In the genomic region with DNA sequence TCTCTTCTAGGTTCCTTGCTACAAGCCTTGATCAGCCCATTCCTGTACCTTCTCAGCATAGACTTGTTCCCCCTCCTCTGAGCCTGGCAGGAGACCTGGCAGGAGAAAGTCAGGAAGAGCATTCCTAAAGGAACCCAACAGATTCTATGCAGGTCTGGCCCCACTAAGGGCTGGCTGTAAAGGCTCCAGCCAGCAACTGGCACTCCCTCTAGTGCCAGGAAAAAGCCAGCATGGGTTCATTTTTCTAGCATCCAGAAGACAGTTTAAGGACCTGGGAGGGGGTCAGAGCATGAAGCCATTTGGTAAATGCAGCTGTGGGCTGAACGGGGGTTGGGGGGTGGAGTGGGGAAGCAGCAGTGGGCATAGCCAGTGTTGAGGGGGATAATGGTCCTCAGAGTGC, we compare ENCODE assay signal across 18 mouse cellular contexts.
DNase-seq lines count a peak whose midpoint lies in the region; ATAC-seq and TF ChIP-seq lines count a peak whose summit lies in the region.
"Had no signal": no experiment of that assay in that cellular context is flagged by ENCODE, and none has a peak within 500 bp of the region (broad histone marks: within the 10 kb centered on the region; RNA-seq: fewer than 3 reads in every experiment).

No protein-coding gene starts in this region.

- peak; percentile 26; the same call in 1 of the 2 replicates for TF ChIP-seq CTCF in lung, postnatal 0 days (IDR thresholded peaks at IDR 0.05)
- TF ChIP-seq CTCF in hindbrain, postnatal 0 days (IDR thresholded peaks at IDR 0.05; ENCODE audit: low read depth): peak; percentile 55

- H3K9me3 ChIP-seq in forebrain, embryonic 10.5 days: no peaks in the 10 kb centered on the region
- no peaks in the 10 kb centered on the region for H3K9me3 ChIP-seq in forebrain, embryonic 11.5 days (ENCODE audit: control insufficient read depth, low read length)
- H3K9me3 ChIP-seq in hindbrain, embryonic 13.5 days: no peaks in the 10 kb centered on the region
- H3K9me3 ChIP-seq in hindbrain, embryonic 11.5 days (ENCODE audit: control insufficient read depth, low read length): no peaks in the 10 kb centered on the region
- no peaks in the 10 kb centered on the region for H3K9me3 ChIP-seq in lung, postnatal 0 days (ENCODE audit: low read length)
- no peaks in the 10 kb centered on the region for H3K9me3 ChIP-seq in hindbrain, postnatal 0 days (ENCODE audit: low read length)
- H3K9me3 ChIP-seq: embryonic facial prominence, embryonic 12.5 days; heart, embryonic 13.5 days; kidney, embryonic 15.5 days; liver, embryonic 12.5 days had no signal

- 58% methylated on average over 1 of the region's 1 CpGs for WGBS in forebrain, embryonic 10.5 days
- 50% methylated on average over 1 of the region's 1 CpGs for WGBS in forebrain, embryonic 11.5 days
- WGBS in hindbrain, embryonic 13.5 days: 53% methylated on average over 1 of the region's 1 CpGs
- WGBS in hindbrain, embryonic 11.5 days: 18% methylated on average over 1 of the region's 1 CpGs
- WGBS in lung, postnatal 0 days: 44% methylated on average over 1 of the region's 1 CpGs
- 54% methylated on average over 1 of the region's 1 CpGs for WGBS in hindbrain, postnatal 0 days

- H3K27ac ChIP-seq in forebrain, embryonic 10.5 days: peak overlapping the region; percentile 44; the same call in 1 of the 2 replicates
- H3K27ac ChIP-seq in forebrain, embryonic 11.5 days (ENCODE audit: low read depth, low read length): no peak overlapping the region
- peak overlapping the region; percentile 60; the same call in 1 of the 2 replicates for H3K27ac ChIP-seq in hindbrain, embryonic 13.5 days
- H3K27ac ChIP-seq in hindbrain, embryonic 11.5 days (ENCODE audit: low read depth, low read length): no peak overlapping the region
- H3K27ac ChIP-seq in lung, postnatal 0 days (ENCODE audit: low read length): no peak overlapping the region
- H3K27ac ChIP-seq in hindbrain, postnatal 0 days: no peak overlapping the region
- H3K27ac ChIP-seq: embryonic facial prominence, embryonic 12.5 days; heart, embryonic 13.5 days; kidney, embryonic 15.5 days; liver, embryonic 12.5 days had no signal

- no peak overlapping the region for H3K4me2 ChIP-seq in forebrain, embryonic 11.5 days (ENCODE audit: low read depth, low read length, severe bottlenecking)
- no peak overlapping the region for H3K4me2 ChIP-seq in hindbrain, embryonic 13.5 days
- no peak overlapping the region for H3K4me2 ChIP-seq in hindbrain, embryonic 11.5 days (replicated peaks; ENCODE audit: low read depth, low read length)
- H3K4me2 ChIP-seq in lung, postnatal 0 days (replicated peaks; ENCODE audit: low read depth, low read length): no peak overlapping the region
- H3K4me2 ChIP-seq in hindbrain, postnatal 0 days (ENCODE audit: low read depth, low read length): no peak overlapping the region
- H3K4me2 ChIP-seq: embryonic facial prominence, embryonic 12.5 days; heart, embryonic 13.5 days; kidney, embryonic 15.5 days; liver, embryonic 12.5 days had no signal

- H3K4me1 ChIP-seq in forebrain, embryonic 10.5 days: peaks cover 58% of the 10 kb centered on the region
- peaks cover 9% of the 10 kb centered on the region for H3K4me1 ChIP-seq in forebrain, embryonic 11.5 days (replicated peaks; ENCODE audit: control insufficient read depth, insufficient read depth, low read length)
- H3K4me1 ChIP-seq in hindbrain, embryonic 13.5 days (replicated peaks): peaks cover 51% of the 10 kb centered on the region
- peaks cover 9% of the 10 kb centered on the region for H3K4me1 ChIP-seq in hindbrain, embryonic 11.5 days (replicated peaks; ENCODE audit: control insufficient read depth, insufficient read depth, low read length)
- H3K4me1 ChIP-seq in lung, postnatal 0 days (ENCODE audit: insufficient read depth, low read depth, low read length): no peaks in the 10 kb centered on the region
- H3K4me1 ChIP-seq in hindbrain, postnatal 0 days (ENCODE audit: insufficient read depth, low read length): peaks cover 6% of the 10 kb centered on the region; the same call in 1 of the 2 replicates
- H3K4me1 ChIP-seq: liver, embryonic 12.5 days had no signal

- peaks cover 6% of the 10 kb centered on the region; the same call in 1 of the 2 replicates for H3K36me3 ChIP-seq in forebrain, embryonic 10.5 days (replicated peaks)
- H3K36me3 ChIP-seq in forebrain, embryonic 11.5 days (ENCODE audit: control insufficient read depth, insufficient read depth, low read length): no peaks in the 10 kb centered on the region
- H3K36me3 ChIP-seq in hindbrain, embryonic 13.5 days: no peaks in the 10 kb centered on the region
- no peaks in the 10 kb centered on the region for H3K36me3 ChIP-seq in hindbrain, embryonic 11.5 days (ENCODE audit: control insufficient read depth, insufficient read depth, low read length)
- H3K36me3 ChIP-seq in lung, postnatal 0 days (ENCODE audit: insufficient read depth, low read length): no peaks in the 10 kb centered on the region
- no peaks in the 10 kb centered on the region for H3K36me3 ChIP-seq in hindbrain, postnatal 0 days (ENCODE audit: insufficient read depth, low read length)
- H3K36me3 ChIP-seq: embryonic facial prominence, embryonic 12.5 days; heart, embryonic 13.5 days; kidney, embryonic 15.5 days; liver, embryonic 12.5 days had no signal

- no peak for DNase-seq in forebrain, embryonic 10.5 days (ENCODE audit: extremely low spot score, low spot score)
- no peak for DNase-seq in forebrain, embryonic 11.5 days (ENCODE audit: low spot score)
- DNase-seq in hindbrain, embryonic 11.5 days (ENCODE audit: low spot score): no peak
- DNase-seq in lung, postnatal 0 days (ENCODE audit: low spot score): no peak
- no peak for DNase-seq in lung, postnatal 25 days (ENCODE audit: low spot score)
- no peak for DNase-seq in hindbrain, postnatal 0 days (ENCODE audit: low spot score)
- no peak for DNase-seq in right cerebral cortex, postnatal 4 days
- DNase-seq: cerebellum, adult 8-10 months; heart, postnatal 36 days; lung, adult 2 months had no signal

- no peak for ATAC-seq in forebrain, embryonic 11.5 days (replicated peaks; ENCODE audit: low FRiP score)
- no peak for ATAC-seq in hindbrain, embryonic 13.5 days (ENCODE audit: low FRiP score)
- no peak for ATAC-seq in hindbrain, embryonic 11.5 days (ENCODE audit: low FRiP score)
- ATAC-seq in lung, postnatal 0 days: no peak
- ATAC-seq in hindbrain, postnatal 0 days: no peak
- ATAC-seq: activated CD4-positive, CD25-positive, alpha-beta regulatory T cell, adult 4 months; forebrain, embryonic 16.5 days; liver, embryonic 12.5 days had no signal

- H3K9ac ChIP-seq in forebrain, embryonic 11.5 days (ENCODE audit: low read length): no peak overlapping the region
- H3K9ac ChIP-seq in hindbrain, embryonic 13.5 days: no peak overlapping the region
- H3K9ac ChIP-seq in hindbrain, embryonic 11.5 days (ENCODE audit: low read depth, low read length): no peak overlapping the region
- no peak overlapping the region for H3K9ac ChIP-seq in lung, postnatal 0 days (replicated peaks; ENCODE audit: low read depth)
- H3K9ac ChIP-seq in hindbrain, postnatal 0 days (replicated peaks; ENCODE audit: low read length): no peak overlapping the region
- H3K9ac ChIP-seq: embryonic facial prominence, embryonic 12.5 days; heart, embryonic 13.5 days; kidney, embryonic 15.5 days; liver, embryonic 12.5 days had no signal

- H3K27me3 ChIP-seq in forebrain, embryonic 10.5 days (ENCODE audit: poor library complexity, severe bottlenecking): no peaks in the 10 kb centered on the region
- H3K27me3 ChIP-seq in forebrain, embryonic 11.5 days (ENCODE audit: control insufficient read depth, insufficient read depth, low read length): no peaks in the 10 kb centered on the region
- H3K27me3 ChIP-seq in hindbrain, embryonic 13.5 days: no peaks in the 10 kb centered on the region
- H3K27me3 ChIP-seq in hindbrain, embryonic 11.5 days (ENCODE audit: control insufficient read depth, insufficient read depth, low read length): no peaks in the 10 kb centered on the region
- no peaks in the 10 kb centered on the region for H3K27me3 ChIP-seq in lung, postnatal 0 days (replicated peaks; ENCODE audit: insufficient read depth, low read length)
- no peaks in the 10 kb centered on the region for H3K27me3 ChIP-seq in hindbrain, postnatal 0 days (ENCODE audit: insufficient read depth, low read length)
- H3K27me3 ChIP-seq: embryonic facial prominence, embryonic 12.5 days; heart, embryonic 13.5 days; kidney, embryonic 15.5 days had no signal

- no peak for TF ChIP-seq EP300 in lung, postnatal 0 days (IDR thresholded peaks at IDR 0.05)

- H3K4me3 ChIP-seq in forebrain, embryonic 10.5 days: no peak overlapping the region
- no peak overlapping the region for H3K4me3 ChIP-seq in forebrain, embryonic 11.5 days (ENCODE audit: low read depth, low read length)
- no peak overlapping the region for H3K4me3 ChIP-seq in hindbrain, embryonic 13.5 days
- no peak overlapping the region for H3K4me3 ChIP-seq in hindbrain, embryonic 11.5 days (ENCODE audit: low read depth, low read length)
- H3K4me3 ChIP-seq in lung, postnatal 0 days (ENCODE audit: low read depth, low read length): no peak overlapping the region
- H3K4me3 ChIP-seq in hindbrain, postnatal 0 days (ENCODE audit: low read length): no peak overlapping the region
- H3K4me3 ChIP-seq: embryonic facial prominence, embryonic 12.5 days; erythroblast, embryonic 14.5 days; heart, embryonic 13.5 days; kidney, embryonic 15.5 days; liver, embryonic 12.5 days had no signal

Comparison
In these comparisons a context has a peak if more than half of its experiments do, and no peak if none do; other contexts are left out.
1. H3K27ac ChIP-seq: peak in forebrain, embryonic 10.5 days (single experiment) and hindbrain, embryonic 13.5 days (single experiment); none in forebrain, embryonic 11.5 days (single experiment), hindbrain, embryonic 11.5 days (single experiment), lung, postnatal 0 days (single experiment) and hindbrain, postnatal 0 days (single experiment).